Mouse (Mus musculus): ENCODE results near the gene Gm15737. TPM values are rescaled to one million over a fixed set of nuclear protein-coding genes. Genes with fewer than 3 reads are reported as not detected.
A peak's percentile ranks its signal among the peaks of the same experiment; 100 is the strongest.

Gene Gm15737
- polyA plus RNA-seq, 1 experiment from 2014 or later, result 0.03 TPM

DNA sequence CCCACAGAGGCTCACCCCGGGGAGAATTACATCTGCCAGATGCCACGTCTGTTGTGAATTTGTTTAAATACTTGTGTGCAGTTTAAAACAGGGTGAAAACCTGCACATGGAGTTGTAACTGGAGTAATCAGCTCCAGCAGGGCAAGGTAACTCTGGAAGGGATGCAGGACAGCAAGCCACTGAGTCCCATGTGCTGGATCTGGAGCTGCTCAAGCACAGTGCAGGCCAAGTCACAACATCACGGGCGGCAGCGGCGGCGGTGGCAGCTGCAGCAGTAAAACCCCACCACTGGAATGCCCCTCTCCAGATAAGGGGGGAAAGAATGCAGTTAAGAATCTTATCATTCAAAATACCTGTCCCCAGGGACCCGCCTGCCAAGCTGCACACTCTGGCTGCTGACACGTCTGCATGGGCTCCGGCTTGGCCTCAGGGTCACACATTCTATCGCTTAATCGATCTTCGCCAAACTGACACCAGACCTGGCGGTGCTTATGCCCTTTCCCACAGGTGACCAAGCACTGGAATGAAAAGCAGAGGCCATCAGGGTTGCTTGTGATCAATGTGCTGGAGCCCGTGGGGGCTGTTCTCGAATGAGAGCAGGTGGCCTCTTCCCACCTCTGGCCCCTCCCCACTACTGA lies 544 bp downstream of the Gm15737 start:
- H3K4me2 ChIP-seq (ENCODE audit: low read length), result no peak overlapping the region
- TF ChIP-seq CTCF (IDR thresholded peaks at IDR 0.05; ENCODE audit: low read depth), result no peak
- H3K36me3 ChIP-seq (ENCODE audit: insufficient read depth, low read length), result peaks cover 29% of the 10 kb centered on the region
- H3K4me1 ChIP-seq (replicated peaks; ENCODE audit: insufficient read depth, low read length), result peaks cover 12% of the 10 kb centered on the region; the same call in 1 of the 2 replicates
- WGBS, result 45% methylated on average over 16 of the region's 16 CpGs
- no peaks in the 10 kb centered on the region for H3K27me3 ChIP-seq (ENCODE audit: insufficient read depth, low read length)
- ATAC-seq (replicated peaks; ENCODE audit: low FRiP score, low read depth), result no peak
- DNase-seq (ENCODE audit: low spot score), result no peak
- H3K4me3 ChIP-seq (replicated peaks; ENCODE audit: low read depth, low read length), result no peak overlapping the region
- H3K9ac ChIP-seq (ENCODE audit: low read depth, low read length), result 0 out of 2 replicates have a peak overlapping the region, but pooled peaks have one; percentile 0
- H3K9me3 ChIP-seq (replicated peaks; ENCODE audit: low read length), result no peaks in the 10 kb centered on the region
- peak overlapping the region; percentile 80 for H3K27ac ChIP-seq

DNA sequence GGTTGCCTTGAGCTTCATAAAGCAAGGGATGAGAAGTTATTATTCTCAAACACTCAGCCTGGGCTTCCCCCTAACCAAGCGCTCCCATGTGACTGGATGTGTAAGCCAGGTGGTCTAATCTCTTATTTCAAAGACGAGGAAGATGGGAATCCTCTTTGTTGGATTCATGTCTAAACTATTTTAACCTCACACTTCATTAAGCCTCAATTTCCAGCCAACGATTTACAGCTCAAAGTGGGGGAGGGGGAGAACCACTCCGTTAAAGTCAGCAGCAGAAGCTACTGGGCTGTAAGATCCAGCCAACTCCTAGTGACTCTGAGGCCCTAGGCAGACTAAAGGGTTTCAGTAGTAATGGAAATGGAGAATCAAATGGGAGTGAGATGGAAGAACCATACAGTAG lies 2.7 kb downstream of the Gm15737 start:
- Histone ChIP-seq H3K4me3 (replicated peaks; ENCODE audit: low read depth, low read length) (no peak overlapping the region), H3K9me3 (replicated peaks; ENCODE audit: low read length) (no peaks in the 10 kb centered on the region), H3K4me2 (ENCODE audit: low read length) (no peak overlapping the region), H3K27me3 (ENCODE audit: insufficient read depth, low read length) (no peaks in the 10 kb centered on the region), H3K36me3 (ENCODE audit: insufficient read depth, low read length) (peaks cover 29% of the 10 kb centered on the region), H3K27ac (no peak overlapping the region), H3K4me1 (replicated peaks; ENCODE audit: insufficient read depth, low read length) (peaks cover 12% of the 10 kb centered on the region; the same call in 1 of the 2 replicates), H3K9ac (ENCODE audit: low read depth, low read length) (no peak overlapping the region)
- ATAC-seq (replicated peaks; ENCODE audit: low FRiP score, low read depth) (no peak), DNase-seq (ENCODE audit: low spot score) (no peak)
- WGBS, result 41% methylated on average over 4 of the region's 4 CpGs
- no peak for TF ChIP-seq CTCF (IDR thresholded peaks at IDR 0.05; ENCODE audit: low read depth)

DNA sequence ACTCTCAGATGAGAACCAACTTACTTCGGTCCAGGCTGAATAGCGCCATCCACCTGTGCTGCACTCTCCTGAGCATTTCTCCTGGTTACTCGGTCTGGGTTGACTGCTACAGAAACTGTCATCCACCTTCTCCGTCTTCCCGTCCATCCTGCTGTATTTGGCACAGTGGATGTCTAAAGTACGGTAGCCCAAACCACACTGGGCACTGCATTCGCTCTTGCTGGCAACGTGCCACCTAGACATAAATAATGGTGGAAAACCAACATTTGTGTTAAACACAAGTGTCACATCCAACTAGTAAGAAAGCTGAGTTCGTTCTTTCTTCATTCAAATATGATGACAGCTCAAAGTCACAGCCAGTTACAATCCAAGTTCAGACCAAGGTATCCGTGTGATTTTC lies 3.6 kb downstream of the Gm15737 start:
- DNase-seq (ENCODE audit: low spot score), result no peak
- H3K9ac ChIP-seq (ENCODE audit: low read depth, low read length), result no peak overlapping the region
- 79% methylated on average over 10 of the region's 10 CpGs for WGBS
- no peaks in the 10 kb centered on the region for H3K27me3 ChIP-seq (ENCODE audit: insufficient read depth, low read length)
- H3K4me1 ChIP-seq (replicated peaks; ENCODE audit: insufficient read depth, low read length), result peaks cover 12% of the 10 kb centered on the region; the same call in 1 of the 2 replicates
- H3K9me3 ChIP-seq (replicated peaks; ENCODE audit: low read length), result no peaks in the 10 kb centered on the region
- H3K36me3 ChIP-seq (ENCODE audit: insufficient read depth, low read length), result peaks cover 36% of the 10 kb centered on the region
- no peak overlapping the region for H3K4me3 ChIP-seq (replicated peaks; ENCODE audit: low read depth, low read length)
- no peak overlapping the region for H3K4me2 ChIP-seq (ENCODE audit: low read length)
- no peak for ATAC-seq (replicated peaks; ENCODE audit: low FRiP score, low read depth)
- no peak overlapping the region for H3K27ac ChIP-seq
- TF ChIP-seq CTCF (IDR thresholded peaks at IDR 0.05; ENCODE audit: low read depth), result no peak

DNA sequence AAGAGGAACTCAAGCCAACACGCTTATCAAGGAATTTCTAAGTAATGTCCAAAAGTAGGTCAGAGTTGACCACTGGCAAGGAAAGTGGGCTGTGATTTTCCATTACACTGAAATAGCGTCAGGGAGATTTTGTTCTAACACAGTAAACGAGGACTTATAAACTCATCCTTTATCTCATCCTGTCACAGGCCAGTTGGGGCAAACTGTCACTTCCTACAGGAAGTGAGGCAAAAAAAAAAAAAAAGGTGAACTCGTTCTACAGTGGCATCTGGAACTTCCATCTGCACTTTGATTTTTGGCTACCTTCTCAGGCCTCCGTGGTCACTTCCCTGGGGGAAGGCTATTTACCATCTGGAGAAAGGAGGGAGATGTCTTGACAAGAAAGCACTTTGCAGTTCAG lies 5.7 kb downstream of the Gm15737 start:
- no peak overlapping the region for H3K4me3 ChIP-seq (replicated peaks; ENCODE audit: low read depth, low read length)
- H3K27me3 ChIP-seq (ENCODE audit: insufficient read depth, low read length), result no peaks in the 10 kb centered on the region
- H3K36me3 ChIP-seq (ENCODE audit: insufficient read depth, low read length), result peaks cover 44% of the 10 kb centered on the region
- no peak overlapping the region for H3K9ac ChIP-seq (ENCODE audit: low read depth, low read length)
- peaks cover 7% of the 10 kb centered on the region; the same call in 1 of the 2 replicates for H3K4me1 ChIP-seq (replicated peaks; ENCODE audit: insufficient read depth, low read length)
- H3K27ac ChIP-seq, result no peak overlapping the region
- H3K4me2 ChIP-seq (ENCODE audit: low read length), result no peak overlapping the region
- ATAC-seq (replicated peaks; ENCODE audit: low FRiP score, low read depth) (no peak), DNase-seq (ENCODE audit: low spot score) (no peak)
- 51% methylated on average over 5 of the region's 5 CpGs for WGBS
- H3K9me3 ChIP-seq (replicated peaks; ENCODE audit: low read length), result no peaks in the 10 kb centered on the region
- no peak for TF ChIP-seq CTCF (IDR thresholded peaks at IDR 0.05; ENCODE audit: low read depth)

DNA sequence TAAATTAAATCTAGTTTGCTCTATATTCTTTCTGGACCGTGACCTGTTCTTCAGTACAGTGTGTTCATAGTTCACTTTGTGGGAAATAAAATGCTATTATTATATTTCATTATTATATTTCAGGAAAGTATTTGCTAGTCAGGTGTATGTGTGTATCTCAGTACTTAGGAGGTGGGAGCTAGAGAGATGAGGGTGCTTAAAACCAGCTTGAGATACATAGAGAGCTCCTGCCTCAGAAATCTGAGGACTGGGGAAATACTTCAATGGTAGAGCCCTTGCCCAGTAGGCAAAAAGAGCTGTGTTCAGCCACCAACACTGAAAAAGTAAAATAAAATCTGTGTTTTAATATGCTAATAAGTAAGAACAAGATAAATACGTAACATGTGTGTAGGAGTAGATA lies 6.2 kb downstream of the Gm15737 start:
- DNase-seq (ENCODE audit: low spot score), result no peak
- H3K4me2 ChIP-seq (ENCODE audit: low read length), result no peak overlapping the region
- 89% methylated on average over 2 of the region's 2 CpGs for WGBS
- H3K27me3 ChIP-seq (ENCODE audit: insufficient read depth, low read length), result no peaks in the 10 kb centered on the region
- H3K4me3 ChIP-seq (replicated peaks; ENCODE audit: low read depth, low read length), result no peak overlapping the region
- no peak for ATAC-seq (replicated peaks; ENCODE audit: low FRiP score, low read depth)
- H3K4me1 ChIP-seq (replicated peaks; ENCODE audit: insufficient read depth, low read length), result 0 out of 2 replicates have a peak, but pooled peaks cover 2% of the 10 kb centered on the region
- no peaks in the 10 kb centered on the region for H3K9me3 ChIP-seq (replicated peaks; ENCODE audit: low read length)
- no peak overlapping the region for H3K27ac ChIP-seq
- no peak overlapping the region for H3K9ac ChIP-seq (ENCODE audit: low read depth, low read length)
- peaks cover 44% of the 10 kb centered on the region for H3K36me3 ChIP-seq (ENCODE audit: insufficient read depth, low read length)
- TF ChIP-seq CTCF (IDR thresholded peaks at IDR 0.05; ENCODE audit: low read depth), result no peak

DNA sequence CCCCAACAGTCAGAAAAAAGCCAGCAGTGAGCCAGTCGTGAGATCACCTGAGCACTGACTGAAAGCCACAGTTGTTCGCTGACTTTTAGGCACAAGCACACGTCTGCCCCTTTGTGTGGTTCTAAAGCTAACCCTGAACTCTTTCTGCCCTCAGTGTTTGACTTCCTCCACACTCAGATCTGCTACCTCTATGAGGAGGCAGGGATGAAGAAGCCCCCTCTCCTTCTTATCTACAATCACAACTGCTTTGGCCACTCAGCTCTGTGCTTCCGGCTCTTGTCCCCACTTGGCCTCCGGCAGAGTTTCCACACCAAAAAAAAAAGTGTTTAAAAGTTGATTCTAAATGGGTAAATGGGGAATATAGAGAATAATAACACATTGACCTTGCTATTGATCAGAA lies 7.0 kb downstream of the Gm15737 start:
- H3K9me3 ChIP-seq (replicated peaks; ENCODE audit: low read length), result no peaks in the 10 kb centered on the region
- no peaks in the 10 kb centered on the region for H3K27me3 ChIP-seq (ENCODE audit: insufficient read depth, low read length)
- H3K4me1 ChIP-seq (replicated peaks; ENCODE audit: insufficient read depth, low read length), result no peaks in the 10 kb centered on the region
- H3K4me2 ChIP-seq (ENCODE audit: low read length), result no peak overlapping the region
- H3K9ac ChIP-seq (ENCODE audit: low read depth, low read length), result no peak overlapping the region
- H3K36me3 ChIP-seq (ENCODE audit: insufficient read depth, low read length), result peaks cover 48% of the 10 kb centered on the region
- H3K27ac ChIP-seq, result no peak overlapping the region
- no peak overlapping the region for H3K4me3 ChIP-seq (replicated peaks; ENCODE audit: low read depth, low read length)
- WGBS, result 75% methylated on average over 5 of the region's 5 CpGs
- ATAC-seq (replicated peaks; ENCODE audit: low FRiP score, low read depth), result no peak
- DNase-seq (ENCODE audit: low spot score), result no peak
- TF ChIP-seq CTCF (IDR thresholded peaks at IDR 0.05; ENCODE audit: low read depth), result no peak

DNA sequence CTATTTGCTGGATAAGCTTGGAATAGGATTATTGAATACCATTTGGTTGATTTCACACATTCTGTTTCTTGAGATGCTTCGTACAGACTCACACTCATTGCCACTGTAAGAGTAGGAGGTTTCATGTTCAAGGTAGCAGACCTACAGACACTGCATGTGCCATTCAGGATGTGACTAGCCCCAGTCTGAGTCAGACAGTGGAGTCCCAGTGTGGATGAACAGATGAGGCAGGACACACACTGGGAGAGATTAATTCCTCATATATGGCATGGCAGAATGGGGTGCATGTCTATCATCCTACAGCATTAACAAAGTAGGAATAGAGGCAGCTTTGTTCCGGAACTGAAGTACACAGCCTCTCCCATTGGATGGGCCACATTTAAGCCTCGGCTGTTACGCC lies 8.1 kb downstream of the Gm15737 start:
- TF ChIP-seq CTCF (IDR thresholded peaks at IDR 0.05; ENCODE audit: low read depth), result no peak
- DNase-seq (ENCODE audit: low spot score) (no peak), ATAC-seq (replicated peaks; ENCODE audit: low FRiP score, low read depth) (no peak)
- H3K4me3 ChIP-seq (replicated peaks; ENCODE audit: low read depth, low read length), result no peak overlapping the region
- H3K27me3 ChIP-seq (ENCODE audit: insufficient read depth, low read length), result no peaks in the 10 kb centered on the region
- no peak overlapping the region for H3K27ac ChIP-seq
- no peaks in the 10 kb centered on the region for H3K9me3 ChIP-seq (replicated peaks; ENCODE audit: low read length)
- no peak overlapping the region for H3K9ac ChIP-seq (ENCODE audit: low read depth, low read length)
- no peak overlapping the region for H3K4me2 ChIP-seq (ENCODE audit: low read length)
- H3K36me3 ChIP-seq (ENCODE audit: insufficient read depth, low read length), result peaks cover 46% of the 10 kb centered on the region
- 97% methylated on average over 4 of the region's 4 CpGs for WGBS
- H3K4me1 ChIP-seq (replicated peaks; ENCODE audit: insufficient read depth, low read length), result no peaks in the 10 kb centered on the region

Data from kidney, postnatal 0 days (tissue).